Mouse (Mus musculus): ENCODE results near the gene Pcdh9.

DNA sequence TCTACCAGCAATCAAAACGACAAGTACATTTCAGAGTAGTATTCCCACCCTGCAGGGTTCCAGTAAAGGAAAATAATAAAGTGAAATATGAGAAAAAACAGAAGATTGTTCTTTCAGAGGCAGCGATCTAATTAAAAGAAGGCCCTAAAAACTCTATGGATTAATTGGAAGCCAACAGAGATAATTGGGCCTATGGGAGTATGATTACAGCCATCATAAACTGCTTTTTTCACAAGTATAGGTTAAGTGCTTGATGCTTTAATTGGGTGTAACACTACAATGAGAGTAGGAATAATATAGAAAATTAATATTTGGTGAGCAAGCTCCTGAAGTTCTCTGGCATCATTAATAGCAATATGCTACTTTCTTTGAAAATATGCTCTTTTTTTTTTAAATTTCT lies 448.6 kb downstream of the Pcdh9 start:
- no peak for TF ChIP-seq POLR2A (IDR thresholded peaks at IDR 0.05; ENCODE audit: extremely low read depth, insufficient read depth, low read length)
- no peak for TF ChIP-seq CTCF (IDR thresholded peaks at IDR 0.05; ENCODE audit: low read depth, low read length)

Data from liver, adult 2 months (tissue).